Mouse (Mus musculus) midbrain, embryonic 13.5 days (tissue): Measurements from ENCODE around the gene Dmrt1. TPM values are rescaled to one million over a fixed set of nuclear protein-coding genes. Genes with fewer than 3 reads are reported as not detected.
A peak's percentile ranks its signal among the peaks of the same experiment; 100 is the strongest.

Experiments used
- ATAC-seq: fragments of 200-750 bp; cut with Nextera tagmentation; 2 replicates; pipeline ENCODE4 v1.8.0; 2017; ENCODE audit warnings: mild to moderate bottlenecking, moderate TSS enrichment, moderate library complexity
- H3K27ac ChIP-seq: fragments of 300-500 bp; sonication (generic); 2 replicates; pipeline ENCODE4 v1.5.1; 2015; ENCODE audit warnings: inconsistent platforms, mild to moderate bottlenecking, moderate library complexity
- H3K27me3 ChIP-seq: fragments of 300-500 bp; sonication (generic); 2 replicates; pipeline ENCODE4 v1.6.1; 2015; ENCODE audit warnings: mild to moderate bottlenecking, inconsistent platforms
- H3K36me3 ChIP-seq: fragments of 300-500 bp; sonication (generic); 2 replicates; pipeline ENCODE4 v1.6.1; 2015; ENCODE audit warnings: mild to moderate bottlenecking, inconsistent platforms
- H3K4me1 ChIP-seq: fragments of 300-500 bp; sonication (generic); replicated peaks from 2 replicates; pipeline ENCODE4 v1.6.1; 2015; ENCODE audit warnings: inconsistent platforms
- H3K4me2 ChIP-seq: fragments of 300-500 bp; sonication (generic); replicated peaks from 2 replicates; pipeline ENCODE4 v1.6.1; 2015; ENCODE audit warnings: moderate library complexity, mild to moderate bottlenecking, inconsistent platforms
- H3K4me3 ChIP-seq: fragments of 300-500 bp; sonication (generic); replicated peaks from 2 replicates; pipeline ENCODE4 v1.5.1; 2015; ENCODE audit warnings: mild to moderate bottlenecking, inconsistent platforms
- H3K9ac ChIP-seq: fragments of 300-500 bp; sonication (generic); replicated peaks from 2 replicates; pipeline ENCODE4 v1.6.1; 2015; ENCODE audit warnings: mild to moderate bottlenecking, inconsistent platforms
- H3K9me3 ChIP-seq: fragments of 300-500 bp; sonication (generic); 2 replicates; pipeline ENCODE4 v1.6.1; 2016; ENCODE audit warnings: mild to moderate bottlenecking, inconsistent platforms
- WGBS: fragments of 180-500 bp; shearing (Covaris S2); methylation state at CpG from one replicate; pipeline ENCODE4 v1.1.7; 2015; 5-methylcytosine and 5-hydroxymethylcytosine counted together
- polyA plus RNA-seq: library from polyadenylated mRNA; unstranded; fragments of >200 nt; fragmentation: Nextera tagmentation; extraction: Ambion mirVana; gene quantifications from 2 replicates; pipeline ENCODE4 v1.2.1, GENCODE M21; 2015

Dmrt1 gene
- polyA plus RNA-seq, 1 experiment from 2014 or later = 0.07 TPM

- H3K9ac ChIP-seq = peak overlapping the region; percentile 51
- peak overlapping the region; percentile 40 for H3K4me3 ChIP-seq
- H3K36me3 ChIP-seq = no peaks in the 10 kb centered on the region
- peak; percentile 41 for ATAC-seq
- peaks cover 24% of the 10 kb centered on the region for H3K4me1 ChIP-seq
- H3K27me3 ChIP-seq = peaks cover 98% of the 10 kb centered on the region
- no peak overlapping the region for H3K27ac ChIP-seq
- H3K9me3 ChIP-seq = no peaks in the 10 kb centered on the region
- peak overlapping the region; percentile 59 for H3K4me2 ChIP-seq
- under 1% methylated on average over 60 of the region's 71 CpGs for WGBS
Observed at GRCm38 (mm10) chr19:25610411-25611111, 105.1 kb downstream of the Dmrt1 start.

DNA sequence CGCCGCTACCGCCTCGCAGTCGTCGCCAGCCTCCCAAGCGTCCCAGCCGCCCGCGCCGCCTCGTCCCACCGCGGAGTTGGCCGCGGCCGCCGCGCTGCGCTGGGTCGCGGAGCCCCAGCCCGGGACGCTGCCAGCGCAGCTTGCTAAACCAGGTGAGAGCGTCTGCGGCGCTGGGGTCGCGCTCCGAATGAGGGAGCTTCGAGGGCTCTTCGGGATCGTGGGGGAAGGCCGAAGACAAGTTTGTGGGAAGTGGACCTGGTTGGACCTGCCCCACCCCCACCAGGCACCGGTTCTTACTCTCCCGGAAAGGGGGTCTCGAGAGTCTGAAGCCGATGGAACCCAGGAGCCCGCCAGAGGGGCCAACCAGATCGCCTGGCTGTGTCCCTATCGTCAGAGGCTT is 105.7 kb downstream of the Dmrt1 start:
- Histone ChIP-seq H3K27ac (no peak overlapping the region), H3K9me3 (no peaks in the 10 kb centered on the region), H3K4me1 (peaks cover 18% of the 10 kb centered on the region), H3K9ac (peak overlapping the region; percentile 51), H3K4me2 (peak overlapping the region; percentile 59), H3K4me3 (peak overlapping the region; percentile 40), H3K27me3 (peaks cover 98% of the 10 kb centered on the region), H3K36me3 (no peaks in the 10 kb centered on the region)
- peak; percentile 29; the same call in 1 of the 2 replicates for ATAC-seq
- under 1% methylated on average over 36 of the region's 42 CpGs for WGBS

DNA sequence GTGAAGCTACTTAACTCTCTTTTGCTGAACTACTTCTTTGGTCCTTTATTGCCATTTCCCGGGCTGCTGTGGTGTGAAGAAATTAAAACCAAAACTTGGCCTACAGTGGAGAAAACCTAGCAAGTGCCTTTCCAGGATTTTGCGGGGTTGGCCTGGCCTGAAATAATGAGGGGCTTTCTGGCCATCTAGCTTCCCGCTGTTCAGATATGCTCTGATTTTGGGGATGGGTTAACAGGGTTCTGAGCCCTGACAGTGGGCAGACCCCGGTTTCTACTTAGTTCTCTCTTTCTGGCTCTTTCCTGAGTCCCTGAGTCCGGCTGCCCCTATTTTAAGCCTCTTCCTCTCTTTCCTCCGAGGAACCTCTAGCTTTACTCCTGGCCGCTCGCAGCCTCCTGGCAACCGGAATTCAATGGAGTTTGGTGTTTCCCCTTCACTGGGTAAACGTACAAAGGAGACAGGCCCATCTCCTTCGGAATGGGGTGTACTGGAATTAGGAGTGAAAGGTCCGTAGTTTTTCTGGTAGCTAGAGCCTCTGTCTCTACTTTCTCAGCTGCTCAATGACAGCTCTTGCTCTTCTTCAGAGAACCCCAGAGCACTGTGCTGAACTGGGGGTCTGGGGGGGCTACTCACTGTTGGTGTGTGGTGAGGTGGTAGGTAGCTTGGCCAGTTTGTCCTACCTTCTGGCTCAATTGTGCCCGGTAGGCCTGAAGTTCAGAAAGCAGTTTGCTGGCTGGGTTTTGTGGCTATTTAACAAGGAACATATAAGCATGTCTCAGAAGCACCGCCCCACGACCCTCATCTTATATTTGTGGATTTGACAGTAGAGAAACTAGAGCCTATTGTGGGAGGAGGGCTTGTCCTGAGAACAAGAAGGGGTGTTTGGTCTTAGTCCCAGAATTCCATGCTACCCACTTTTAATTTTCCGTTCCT is 106.7 kb downstream of the Dmrt1 start:
- Histone ChIP-seq H3K27ac (no peak overlapping the region), H3K27me3 (peaks cover 98% of the 10 kb centered on the region), H3K4me3 (peak overlapping the region; percentile 20), H3K4me1 (peaks cover 15% of the 10 kb centered on the region), H3K36me3 (no peaks in the 10 kb centered on the region), H3K9me3 (no peaks in the 10 kb centered on the region), H3K9ac (no peak overlapping the region), H3K4me2 (0 out of 2 replicates have a peak overlapping the region, but pooled peaks have one; percentile 6)
- ATAC-seq = no peak
- WGBS = 2% methylated on average over 16 of the region's 16 CpGs

GRCm38 (mm10) chr19:25612806-25613295 is 107.4 kb downstream of the Dmrt1 start:
- H3K36me3 ChIP-seq = no peaks in the 10 kb centered on the region
- 6% methylated on average over 6 of the region's 6 CpGs for WGBS
- peaks cover 98% of the 10 kb centered on the region for H3K27me3 ChIP-seq
- ATAC-seq = no peak
- H3K9ac ChIP-seq = no peak overlapping the region
- no peak overlapping the region for H3K27ac ChIP-seq
- no peaks in the 10 kb centered on the region for H3K9me3 ChIP-seq
- H3K4me3 ChIP-seq = no peak overlapping the region
- H3K4me2 ChIP-seq = no peak overlapping the region
- H3K4me1 ChIP-seq = peaks cover 15% of the 10 kb centered on the region

- WGBS = 7% methylated on average over 13 of the region's 13 CpGs
- no peaks in the 10 kb centered on the region for H3K9me3 ChIP-seq
- no peak overlapping the region for H3K4me3 ChIP-seq
- H3K27ac ChIP-seq = no peak overlapping the region
- no peak for ATAC-seq
- H3K4me1 ChIP-seq = peaks cover 15% of the 10 kb centered on the region
- no peak overlapping the region for H3K9ac ChIP-seq
- peaks cover 98% of the 10 kb centered on the region for H3K27me3 ChIP-seq
- H3K4me2 ChIP-seq = no peak overlapping the region
- H3K36me3 ChIP-seq = no peaks in the 10 kb centered on the region
Observed at GRCm38 (mm10) chr19:25613476-25614300, 108.3 kb downstream of the Dmrt1 start.

GRCm38 (mm10) chr19:25615889-25616288 is 110.5 kb downstream of the Dmrt1 start:
- Histone ChIP-seq H3K36me3 (no peaks in the 10 kb centered on the region), H3K4me3 (no peak overlapping the region), H3K4me1 (peaks cover 4% of the 10 kb centered on the region), H3K27me3 (peaks cover 99% of the 10 kb centered on the region), H3K9ac (no peak overlapping the region), H3K27ac (no peak overlapping the region), H3K9me3 (no peaks in the 10 kb centered on the region), H3K4me2 (no peak overlapping the region)
- 35% methylated on average over 6 of the region's 6 CpGs for WGBS
- no peak for ATAC-seq

GRCm38 (mm10) chr19:25622291-25623251 is 117.2 kb downstream of the Dmrt1 start:
- Histone ChIP-seq H3K9me3 (no peaks in the 10 kb centered on the region), H3K27ac (no peak overlapping the region), H3K4me2 (peak overlapping the region; percentile 52), H3K4me3 (peak overlapping the region; percentile 29), H3K9ac (no peak overlapping the region), H3K36me3 (no peaks in the 10 kb centered on the region), H3K27me3 (peaks cover 94% of the 10 kb centered on the region), H3K4me1 (peaks cover 8% of the 10 kb centered on the region; the same call in 1 of the 2 replicates)
- WGBS = 35% methylated on average over 54 of the region's 54 CpGs
- ATAC-seq = peak; percentile 84

- ATAC-seq = peak; percentile 63; the same call in 1 of the 2 replicates
- WGBS = 14% methylated on average over 9 of the region's 9 CpGs
- H3K27me3 ChIP-seq = peaks cover 53% of the 10 kb centered on the region
- no peak overlapping the region for H3K9ac ChIP-seq
- no peak overlapping the region for H3K4me3 ChIP-seq
- no peaks in the 10 kb centered on the region for H3K36me3 ChIP-seq
- no peaks in the 10 kb centered on the region for H3K4me1 ChIP-seq
- no peaks in the 10 kb centered on the region for H3K9me3 ChIP-seq
- H3K27ac ChIP-seq = no peak overlapping the region
- no peak overlapping the region for H3K4me2 ChIP-seq
Observed at GRCm38 (mm10) chr19:25628490-25628889, 123.1 kb downstream of the Dmrt1 start.

DNA sequence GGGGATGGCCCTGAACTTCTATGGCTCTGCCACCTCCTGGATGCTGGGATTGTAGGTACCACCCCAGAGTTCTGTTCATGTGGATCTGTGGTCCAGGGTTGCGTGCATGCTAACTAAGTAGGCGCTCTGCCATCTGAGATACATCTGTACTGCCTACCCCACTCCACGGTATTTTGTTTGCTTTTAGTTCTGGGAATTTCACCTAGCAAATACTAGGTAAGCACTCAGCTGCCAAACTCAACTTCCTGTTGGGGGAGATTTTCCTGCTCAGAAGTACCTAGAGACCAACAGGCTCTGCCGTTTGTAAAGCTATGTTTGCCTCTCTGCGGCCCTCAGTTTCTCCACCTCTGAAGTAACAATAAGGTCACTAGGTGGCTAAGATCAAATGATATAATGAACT is 129.7 kb downstream of the Dmrt1 start:
- 90% methylated on average over 5 of the region's 5 CpGs for WGBS
- H3K4me1 ChIP-seq = no peaks in the 10 kb centered on the region
- ATAC-seq = no peak
- H3K27ac ChIP-seq = no peak overlapping the region
- peak overlapping the region; percentile 53; the same call in 1 of the 2 replicates for H3K4me2 ChIP-seq
- no peaks in the 10 kb centered on the region; the same call in 1 of the 2 replicates for H3K27me3 ChIP-seq
- H3K9me3 ChIP-seq = no peaks in the 10 kb centered on the region
- peak overlapping the region; percentile 33 for H3K4me3 ChIP-seq
- no peak overlapping the region for H3K9ac ChIP-seq
- H3K36me3 ChIP-seq = no peaks in the 10 kb centered on the region

- WGBS = 12% methylated on average over 22 of the region's 22 CpGs
- no peak overlapping the region for H3K27ac ChIP-seq
- peaks cover 2% of the 10 kb centered on the region; the same call in 1 of the 2 replicates for H3K4me1 ChIP-seq
- peak overlapping the region; percentile 33 for H3K4me3 ChIP-seq
- H3K36me3 ChIP-seq = no peaks in the 10 kb centered on the region
- H3K27me3 ChIP-seq = no peaks in the 10 kb centered on the region; the same call in 1 of the 2 replicates
- H3K9ac ChIP-seq = peak overlapping the region; percentile 42
- H3K4me2 ChIP-seq = peak overlapping the region; percentile 53
- peak; percentile 83 for ATAC-seq
- H3K9me3 ChIP-seq = no peaks in the 10 kb centered on the region
Observed at GRCm38 (mm10) chr19:25635622-25636244, 130.3 kb downstream of the Dmrt1 start.
